Mouse (Mus musculus): ENCODE measurements around the gene Adgrf1. TPM values are rescaled to one million over a fixed set of nuclear protein-coding genes. Genes with fewer than 3 reads are reported as not detected.

Gene Adgrf1
- total and polyA plus RNA-seq, 3 experiments = not detected

GRCm38 (mm10) chr17:43232769-43233168, 37.4 kb upstream of the Adgrf1 start (continued):
- TF ChIP-seq RCOR1 (IDR thresholded peaks at IDR 0.05; ENCODE audit: low read depth, low read length) = no peak
- no peak for TF ChIP-seq MAFK (IDR thresholded peaks at IDR 0.05; ENCODE audit: borderline replicate concordance, low read depth, low read length)
- TF ChIP-seq SMC3 (IDR thresholded peaks at IDR 0.05; ENCODE audit: low read depth, low read length) = no peak
- TF ChIP-seq TBP (IDR thresholded peaks at IDR 0.05; ENCODE audit: low read depth, low read length) = no peak

- no peaks in the 10 kb centered on the region for H3K79me2 ChIP-seq (ENCODE audit: control insufficient read depth, insufficient read depth, low read length, poor library complexity)
- TF ChIP-seq MYB (IDR thresholded peaks at IDR 0.05; ENCODE audit: low read depth, low read length) (no peak), NRF1 (IDR thresholded peaks at IDR 0.05; ENCODE audit: insufficient read depth, low read depth, low read length, poor library complexity, severe bottlenecking) (no peak), E2F4 (IDR thresholded peaks at IDR 0.05; ENCODE audit: borderline replicate concordance, low read depth, low read length) (no peak), GABPA (IDR thresholded peaks at IDR 0.05; ENCODE audit: low read depth, low read length) (no peak), ZKSCAN1 (IDR thresholded peaks at IDR 0.05; ENCODE audit: low read depth, low read length) (no peak), MAZ (IDR thresholded peaks at IDR 0.05; ENCODE audit: low read depth, low read length) (no peak), JUND (IDR thresholded peaks at IDR 0.05; ENCODE audit: low read depth, low read length) (no peak), CHD2 (IDR thresholded peaks at IDR 0.05; ENCODE audit: low read length) (no peak), HCFC1 (IDR thresholded peaks at IDR 0.05; ENCODE audit: low read depth, low read length) (no peak), ZMIZ1 (IDR thresholded peaks at IDR 0.05; ENCODE audit: low read depth, low read length) (no peak), EP300 (IDR thresholded peaks at IDR 0.05; ENCODE audit: low read depth in 1 of 2, low read length in 2 of 2) (no peak), CHD1 (IDR thresholded peaks at IDR 0.05; ENCODE audit: low read depth, low read length) (no peak), GATA1 (IDR thresholded peaks at IDR 0.05; ENCODE audit: low read depth, low read length) (no peak), TAL1 (IDR thresholded peaks at IDR 0.05; ENCODE audit: low read length) (no peak), CTCF (IDR thresholded peaks at IDR 0.05 in 2 of 3, conservative IDR thresholded peaks at IDR 0.05 in 1 of 3; ENCODE audit: control insufficient read depth in 1 of 3, insufficient read depth in 1 of 3, low read depth in 2 of 3, low read length in 3 of 3, poor library complexity in 1 of 3, severe bottlenecking in 1 of 3) (no peak), USF2 (IDR thresholded peaks at IDR 0.05; ENCODE audit: borderline replicate concordance in 1 of 2, insufficient read depth in 1 of 2, low read depth in 1 of 2, low read length in 2 of 2) (no peak), POLR2AphosphoS5 (IDR thresholded peaks at IDR 0.05; ENCODE audit: borderline replicate concordance, low read depth, low read length) (no peak), ETS1 (IDR thresholded peaks at IDR 0.05; ENCODE audit: low read depth, low read length) (no peak), UBTF (IDR thresholded peaks at IDR 0.05; ENCODE audit: borderline replicate concordance, insufficient read depth, low read depth, low read length) (no peak)
- no peak overlapping the region for H3K27ac ChIP-seq (ENCODE audit: control insufficient read depth, low read depth, low read length)
- no peak overlapping the region for H3K9ac ChIP-seq (ENCODE audit: control insufficient read depth, low read depth, low read length, poor library complexity, severe bottlenecking)
- no peaks in the 10 kb centered on the region for H3K4me1 ChIP-seq (ENCODE audit: control insufficient read depth in 1 of 2, insufficient read depth in 2 of 2, low read length in 2 of 2)
- no peaks in the 10 kb centered on the region for H3K27me3 ChIP-seq (ENCODE audit: control insufficient read depth in 1 of 2, insufficient read depth in 2 of 2, low read length in 2 of 2)
- H3K9me3 ChIP-seq (replicated peaks; ENCODE audit: insufficient read depth, low read length) = no peaks in the 10 kb centered on the region
- no peaks in the 10 kb centered on the region for H3K36me3 ChIP-seq (ENCODE audit: control insufficient read depth in 1 of 2, insufficient read depth in 2 of 2, low read length in 2 of 2)
- no peak for DNase-seq (ENCODE audit: low read depth, low spot score)
- no peak overlapping the region for H3K4me3 ChIP-seq (ENCODE audit: control insufficient read depth in 1 of 2, insufficient read depth in 1 of 2, low read depth in 2 of 2, low read length in 2 of 2)
These were observed 33.4 kb upstream of the Adgrf1 start for GRCm38 (mm10) chr17:43236656-43237250.
